Mouse (Mus musculus): ENCODE measurements around the gene Ppp2r2c. TPM values are rescaled to one million over a fixed set of nuclear protein-coding genes. Genes with fewer than 3 reads are reported as not detected.

Ppp2r2c gene
- polyA plus RNA-seq, 1 experiment from 2014 or later, result 0.24 TPM

GRCm38 (mm10) chr5:36945102-36945701 lies 76.9 kb downstream of the Ppp2r2c start:
- Histone ChIP-seq H3K4me3 (ENCODE audit: low read depth, low read length) (no peak overlapping the region), H3K9me3 (ENCODE audit: control insufficient read depth, low read length) (no peaks in the 10 kb centered on the region), H3K4me1 (ENCODE audit: control insufficient read depth, insufficient read depth, low read length) (no peaks in the 10 kb centered on the region), H3K4me2 (ENCODE audit: low read depth, severe bottlenecking) (no peak overlapping the region), H3K27me3 (ENCODE audit: control insufficient read depth, insufficient read depth, low read length) (no peaks in the 10 kb centered on the region), H3K36me3 (ENCODE audit: control insufficient read depth, insufficient read depth, low read length) (no peaks in the 10 kb centered on the region), H3K9ac (ENCODE audit: low read length) (no peak overlapping the region), H3K27ac (replicated peaks; ENCODE audit: low read depth, low read length) (no peak overlapping the region)
- DNase-seq (ENCODE audit: low spot score), result no peak
- WGBS, result 59% methylated on average over 8 of the region's 8 CpGs
- ATAC-seq (ENCODE audit: insufficient number of reproducible peaks, low FRiP score, low TSS enrichment, low read depth), result no peak

- H3K36me3 ChIP-seq (ENCODE audit: control insufficient read depth, insufficient read depth, low read length), result no peaks in the 10 kb centered on the region
- no peak for DNase-seq (ENCODE audit: low spot score)
- 79% methylated on average over 2 of the region's 2 CpGs for WGBS
- no peak overlapping the region for H3K9ac ChIP-seq (ENCODE audit: low read length)
- no peaks in the 10 kb centered on the region for H3K9me3 ChIP-seq (ENCODE audit: control insufficient read depth, low read length)
- no peak overlapping the region for H3K27ac ChIP-seq (replicated peaks; ENCODE audit: low read depth, low read length)
- H3K4me3 ChIP-seq (ENCODE audit: low read depth, low read length), result no peak overlapping the region
- no peaks in the 10 kb centered on the region for H3K4me1 ChIP-seq (ENCODE audit: control insufficient read depth, insufficient read depth, low read length)
- H3K27me3 ChIP-seq (ENCODE audit: control insufficient read depth, insufficient read depth, low read length), result no peaks in the 10 kb centered on the region
- ATAC-seq (ENCODE audit: insufficient number of reproducible peaks, low FRiP score, low TSS enrichment, low read depth), result no peak
- H3K4me2 ChIP-seq (ENCODE audit: low read depth, severe bottlenecking), result no peak overlapping the region
Observed at GRCm38 (mm10) chr5:36945713-36946112, 77.4 kb downstream of the Ppp2r2c start.

GRCm38 (mm10) chr5:36946445-36946844 lies 78.1 kb downstream of the Ppp2r2c start:
- no peak overlapping the region for H3K4me2 ChIP-seq (ENCODE audit: low read depth, severe bottlenecking)
- no peak overlapping the region for H3K9ac ChIP-seq (ENCODE audit: low read length)
- no peak overlapping the region for H3K27ac ChIP-seq (replicated peaks; ENCODE audit: low read depth, low read length)
- no peaks in the 10 kb centered on the region for H3K36me3 ChIP-seq (ENCODE audit: control insufficient read depth, insufficient read depth, low read length)
- no peaks in the 10 kb centered on the region for H3K27me3 ChIP-seq (ENCODE audit: control insufficient read depth, insufficient read depth, low read length)
- ATAC-seq (ENCODE audit: insufficient number of reproducible peaks, low FRiP score, low TSS enrichment, low read depth) (no peak), DNase-seq (ENCODE audit: low spot score) (peak; percentile 71)
- 10% methylated on average over 5 of the region's 5 CpGs for WGBS
- H3K4me1 ChIP-seq (ENCODE audit: control insufficient read depth, insufficient read depth, low read length), result no peaks in the 10 kb centered on the region
- H3K9me3 ChIP-seq (ENCODE audit: control insufficient read depth, low read length), result no peaks in the 10 kb centered on the region
- no peak overlapping the region for H3K4me3 ChIP-seq (ENCODE audit: low read depth, low read length)

- Histone ChIP-seq H3K27me3 (ENCODE audit: control insufficient read depth, insufficient read depth, low read length) (no peaks in the 10 kb centered on the region), H3K4me2 (ENCODE audit: low read depth, severe bottlenecking) (no peak overlapping the region)
Observed at GRCm38 (mm10) chr5:36948831-36949230, 80.5 kb downstream of the Ppp2r2c start.

GRCm38 (mm10) chr5:36950871-36951270 lies 82.6 kb downstream of the Ppp2r2c start:
- no peak for ATAC-seq (ENCODE audit: insufficient number of reproducible peaks, low FRiP score, low TSS enrichment, low read depth)
- no peak overlapping the region for H3K4me2 ChIP-seq (ENCODE audit: low read depth, severe bottlenecking)
- no peaks in the 10 kb centered on the region for H3K4me1 ChIP-seq (ENCODE audit: control insufficient read depth, insufficient read depth, low read length)
- no peak overlapping the region for H3K9ac ChIP-seq (ENCODE audit: low read length)
- no peak overlapping the region for H3K4me3 ChIP-seq (ENCODE audit: low read depth, low read length)
- H3K9me3 ChIP-seq (ENCODE audit: control insufficient read depth, low read length), result no peaks in the 10 kb centered on the region
- 62% methylated on average over 2 of the region's 2 CpGs for WGBS
- no peak overlapping the region for H3K27ac ChIP-seq (replicated peaks; ENCODE audit: low read depth, low read length)
- no peak for DNase-seq (ENCODE audit: low spot score)
- H3K36me3 ChIP-seq (ENCODE audit: control insufficient read depth, insufficient read depth, low read length), result no peaks in the 10 kb centered on the region
- no peaks in the 10 kb centered on the region for H3K27me3 ChIP-seq (ENCODE audit: control insufficient read depth, insufficient read depth, low read length)

More at GRCm38 (mm10) chr5:36948831-36949230, 80.5 kb downstream of the Ppp2r2c start:
- H3K27ac ChIP-seq (replicated peaks; ENCODE audit: low read depth, low read length), result no peak overlapping the region
- H3K4me1 ChIP-seq (ENCODE audit: control insufficient read depth, insufficient read depth, low read length), result no peaks in the 10 kb centered on the region
- no peaks in the 10 kb centered on the region for H3K36me3 ChIP-seq (ENCODE audit: control insufficient read depth, insufficient read depth, low read length)
- WGBS, result 19% methylated on average over 3 of the region's 3 CpGs
- peak; percentile 83 for DNase-seq (ENCODE audit: low spot score)
- no peak overlapping the region for H3K9ac ChIP-seq (ENCODE audit: low read length)
- no peak overlapping the region for H3K4me3 ChIP-seq (ENCODE audit: low read depth, low read length)
- no peak for ATAC-seq (ENCODE audit: insufficient number of reproducible peaks, low FRiP score, low TSS enrichment, low read depth)
- no peaks in the 10 kb centered on the region for H3K9me3 ChIP-seq (ENCODE audit: control insufficient read depth, low read length)

- Histone ChIP-seq H3K9me3 (ENCODE audit: control insufficient read depth, low read length) (no peaks in the 10 kb centered on the region), H3K36me3 (ENCODE audit: control insufficient read depth, insufficient read depth, low read length) (no peaks in the 10 kb centered on the region), H3K27me3 (ENCODE audit: control insufficient read depth, insufficient read depth, low read length) (no peaks in the 10 kb centered on the region), H3K4me3 (ENCODE audit: low read depth, low read length) (no peak overlapping the region), H3K27ac (replicated peaks; ENCODE audit: low read depth, low read length) (no peak overlapping the region), H3K9ac (ENCODE audit: low read length) (no peak overlapping the region), H3K4me2 (ENCODE audit: low read depth, severe bottlenecking) (no peak overlapping the region), H3K4me1 (ENCODE audit: control insufficient read depth, insufficient read depth, low read length) (no peaks in the 10 kb centered on the region)
- DNase-seq (ENCODE audit: low spot score), result no peak
- ATAC-seq (ENCODE audit: insufficient number of reproducible peaks, low FRiP score, low TSS enrichment, low read depth), result no peak
- 91% methylated on average over 15 of the region's 15 CpGs for WGBS
Observed at GRCm38 (mm10) chr5:36952311-36952710, 84.0 kb downstream of the Ppp2r2c start.

GRCm38 (mm10) chr5:36955366-36955765 lies 87.1 kb downstream of the Ppp2r2c start:
- Histone ChIP-seq H3K4me3 (ENCODE audit: low read depth, low read length) (no peak overlapping the region), H3K36me3 (ENCODE audit: control insufficient read depth, insufficient read depth, low read length) (no peaks in the 10 kb centered on the region), H3K27me3 (ENCODE audit: control insufficient read depth, insufficient read depth, low read length) (no peaks in the 10 kb centered on the region), H3K4me2 (ENCODE audit: low read depth, severe bottlenecking) (no peak overlapping the region), H3K9ac (ENCODE audit: low read length) (no peak overlapping the region), H3K9me3 (ENCODE audit: control insufficient read depth, low read length) (no peaks in the 10 kb centered on the region), H3K27ac (replicated peaks; ENCODE audit: low read depth, low read length) (no peak overlapping the region), H3K4me1 (ENCODE audit: control insufficient read depth, insufficient read depth, low read length) (no peaks in the 10 kb centered on the region)
- DNase-seq (ENCODE audit: low spot score) (peak; percentile 43), ATAC-seq (ENCODE audit: insufficient number of reproducible peaks, low FRiP score, low TSS enrichment, low read depth) (no peak)
- WGBS, result 21% methylated on average over 4 of the region's 4 CpGs

GRCm38 (mm10) chr5:36958837-36959236 lies 90.5 kb downstream of the Ppp2r2c start:
- WGBS, result 33% methylated on average over 5 of the region's 5 CpGs
- ATAC-seq (ENCODE audit: insufficient number of reproducible peaks, low FRiP score, low TSS enrichment, low read depth), result no peak
- H3K27ac ChIP-seq (replicated peaks; ENCODE audit: low read depth, low read length), result no peak overlapping the region

GRCm38 (mm10) chr5:36960501-36960900 lies 92.2 kb downstream of the Ppp2r2c start:
- Histone ChIP-seq H3K4me1 (ENCODE audit: control insufficient read depth, insufficient read depth, low read length) (no peaks in the 10 kb centered on the region), H3K27ac (replicated peaks; ENCODE audit: low read depth, low read length) (no peak overlapping the region), H3K4me3 (ENCODE audit: low read depth, low read length) (no peak overlapping the region), H3K36me3 (ENCODE audit: control insufficient read depth, insufficient read depth, low read length) (no peaks in the 10 kb centered on the region), H3K9ac (ENCODE audit: low read length) (no peak overlapping the region), H3K4me2 (ENCODE audit: low read depth, severe bottlenecking) (no peak overlapping the region), H3K27me3 (ENCODE audit: control insufficient read depth, insufficient read depth, low read length) (no peaks in the 10 kb centered on the region), H3K9me3 (ENCODE audit: control insufficient read depth, low read length) (no peaks in the 10 kb centered on the region)
- WGBS, result 66% methylated on average over 5 of the region's 5 CpGs
- DNase-seq (ENCODE audit: low spot score) (no peak), ATAC-seq (ENCODE audit: insufficient number of reproducible peaks, low FRiP score, low TSS enrichment, low read depth) (no peak)

More at GRCm38 (mm10) chr5:36958837-36959236, 90.5 kb downstream of the Ppp2r2c start:
- H3K9me3 ChIP-seq (ENCODE audit: control insufficient read depth, low read length), result no peaks in the 10 kb centered on the region
- no peaks in the 10 kb centered on the region for H3K4me1 ChIP-seq (ENCODE audit: control insufficient read depth, insufficient read depth, low read length)
- H3K9ac ChIP-seq (ENCODE audit: low read length), result no peak overlapping the region
- no peaks in the 10 kb centered on the region for H3K36me3 ChIP-seq (ENCODE audit: control insufficient read depth, insufficient read depth, low read length)
- no peaks in the 10 kb centered on the region for H3K27me3 ChIP-seq (ENCODE audit: control insufficient read depth, insufficient read depth, low read length)
- H3K4me2 ChIP-seq (ENCODE audit: low read depth, severe bottlenecking), result no peak overlapping the region
- H3K4me3 ChIP-seq (ENCODE audit: low read depth, low read length), result no peak overlapping the region
- DNase-seq (ENCODE audit: low spot score), result peak; percentile 79

All from limb, embryonic 11.5 days (tissue).